Mouse (Mus musculus) midbrain, postnatal 0 days (tissue): ENCODE data around the gene Cdk6. TPM values are rescaled to one million over a fixed set of nuclear protein-coding genes. Genes with fewer than 3 reads are reported as not detected.

Experiments used
- ATAC-seq: fragments of 200-750 bp; cut with Nextera tagmentation; 2 replicates; pipeline ENCODE4 v1.8.0; 2017; ENCODE audit warnings: moderate number of reproducible peaks, mild to moderate bottlenecking, moderate TSS enrichment, moderate library complexity; ENCODE audit not compliant: low FRiP score
- DNase-seq: peaks from one replicate; pipeline ENCODE4 v3.0.0-alpha.2; 2015; ENCODE audit warnings: low spot score
- H3K27ac ChIP-seq: fragments of 300-500 bp; sonication (generic); 2 replicates; pipeline ENCODE4 v1.5.1; 2014; ENCODE audit warnings: low read depth, mild to moderate bottlenecking, low read length, mixed read lengths
- H3K27me3 ChIP-seq: fragments of 300-500 bp; sonication (generic); 2 replicates; pipeline ENCODE4 v1.6.1; 2014; ENCODE audit warnings: low read length, control low read depth, mixed read lengths; ENCODE audit not compliant: insufficient read depth
- H3K36me3 ChIP-seq: fragments of 300-500 bp; sonication (generic); 2 replicates; pipeline ENCODE4 v1.6.1; 2014; ENCODE audit warnings: low read length, control low read depth, mixed read lengths; ENCODE audit not compliant: insufficient read depth
- H3K4me1 ChIP-seq: fragments of 300-500 bp; sonication (generic); 2 replicates; pipeline ENCODE4 v1.6.1; 2014; ENCODE audit warnings: mild to moderate bottlenecking, control low read depth, antibody characterized with exemption, low read length, mixed read lengths; ENCODE audit not compliant: insufficient read depth
- H3K4me2 ChIP-seq: fragments of 300-500 bp; sonication (generic); 2 replicates; pipeline ENCODE4 v1.6.1; 2014; ENCODE audit warnings: low read depth, mild to moderate bottlenecking, low read length, mixed read lengths; ENCODE audit not compliant: poor library complexity, severe bottlenecking
- H3K4me3 ChIP-seq: fragments of 300-500 bp; sonication (generic); 2 replicates; pipeline ENCODE4 v1.5.1; 2014; ENCODE audit warnings: low read depth, mild to moderate bottlenecking, low read length, moderate library complexity
- H3K9ac ChIP-seq: fragments of 300-500 bp; sonication (generic); replicated peaks from 2 replicates; pipeline ENCODE4 v1.6.1; 2014; ENCODE audit warnings: mild to moderate bottlenecking, low read length, moderate library complexity, mixed read lengths; ENCODE audit not compliant: poor library complexity, severe bottlenecking
- H3K9me3 ChIP-seq: fragments of 300-500 bp; sonication (generic); 2 replicates; pipeline ENCODE4 v1.6.1; 2016; ENCODE audit warnings: low read length, control low read depth
- CTCF ChIP-seq: IDR thresholded peaks from 2 replicates; pipeline ENCODE4 v1.5.1; 2016; ENCODE audit warnings: antibody characterized with exemption, mild to moderate bottlenecking
- WGBS: fragments of 180-500 bp; shearing (Covaris S2); extraction: QIAGEN DNeasy Blood & Tissue Kit; methylation state at CpG from one replicate; pipeline ENCODE4 v1.1.7; 2014; 5-methylcytosine and 5-hydroxymethylcytosine counted together
- polyA plus RNA-seq: library from polyadenylated mRNA; unstranded; fragments of >200 nt; fragmentation: Nextera tagmentation; extraction: Ambion mirVana; gene quantifications from 2 replicates; pipeline ENCODE4 v1.2.1, GENCODE M21; 2015
- total RNA-seq: library from RNA; depleted of rRNA; stranded (reverse); fragments of >200 nt; gene quantifications from 2 replicates; pipeline ENCODE4 v1.2.3, GENCODE M21; 2014; rRNA removed

Gene Cdk6
- total RNA-seq (7.1 and 22.0 TPM in 2 replicates), polyA plus RNA-seq (4.0 and 5.5 TPM in 2 replicates)

DNA sequence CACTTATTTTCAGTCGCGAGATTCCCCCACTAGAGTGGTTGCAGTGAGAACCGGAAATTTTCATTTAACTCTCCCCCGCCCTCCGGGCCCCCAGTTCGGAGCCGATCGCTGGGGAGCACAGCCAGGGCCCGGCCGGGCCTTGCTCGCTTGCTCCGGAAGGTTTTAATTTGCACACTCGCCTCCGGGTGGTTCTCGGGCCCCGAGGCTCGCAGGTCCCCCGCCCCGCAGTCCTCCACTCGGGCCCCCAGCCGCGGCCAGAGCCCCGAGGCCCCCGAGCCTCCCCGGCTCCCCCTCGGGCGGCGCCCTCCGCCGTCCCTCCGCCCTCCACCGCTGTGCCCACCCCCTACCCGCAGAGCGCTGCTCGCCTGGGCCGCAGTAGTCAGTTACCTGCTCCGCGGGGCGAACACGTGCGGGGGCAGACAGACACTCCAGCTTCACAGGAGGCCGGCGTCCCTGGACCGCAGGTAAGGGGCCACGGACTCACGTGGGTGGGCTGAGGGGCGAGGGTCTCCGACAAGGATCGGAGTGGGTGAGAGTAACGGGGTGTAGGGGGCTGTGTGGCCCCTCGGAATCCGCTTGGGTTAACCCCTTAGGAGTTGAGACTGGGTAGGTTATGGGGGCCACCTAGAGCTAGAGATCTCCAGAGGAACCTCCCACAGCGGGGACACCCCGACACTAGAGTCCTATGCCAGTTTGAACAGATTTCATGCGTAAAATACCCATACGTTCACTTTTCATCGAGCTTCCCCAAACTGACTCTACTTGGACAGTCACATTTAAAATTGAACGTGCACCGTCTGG lies at the start of gene Cdk6:
Gene Cdk6, plus strand, starts transcription at position 375 of the 801 bp plus-strand sequence.
- no peaks in the 10 kb centered on the region for H3K9me3 ChIP-seq
- H3K4me2 ChIP-seq, result peak within 1 kb of the TSS; percentile 93
- H3K27me3 ChIP-seq, result peaks cover 9% of the 10 kb centered on the region; the same call in 1 of the 2 replicates
- under 1% methylated on average over 57 of the region's 59 CpGs for WGBS
- TF ChIP-seq CTCF, result no peak
- H3K4me3 ChIP-seq, result peak within 1 kb of the TSS; percentile 49
- H3K27ac ChIP-seq, result no peak within 1 kb of the TSS
- peak within 1 kb of the TSS; percentile 25; the same call in 1 of the 2 replicates for H3K9ac ChIP-seq
- peak; percentile 27 for DNase-seq
- H3K36me3 ChIP-seq, result no peaks in the 10 kb centered on the region
- no peaks in the 10 kb centered on the region for H3K4me1 ChIP-seq
- peak; percentile 21 for ATAC-seq

DNA sequence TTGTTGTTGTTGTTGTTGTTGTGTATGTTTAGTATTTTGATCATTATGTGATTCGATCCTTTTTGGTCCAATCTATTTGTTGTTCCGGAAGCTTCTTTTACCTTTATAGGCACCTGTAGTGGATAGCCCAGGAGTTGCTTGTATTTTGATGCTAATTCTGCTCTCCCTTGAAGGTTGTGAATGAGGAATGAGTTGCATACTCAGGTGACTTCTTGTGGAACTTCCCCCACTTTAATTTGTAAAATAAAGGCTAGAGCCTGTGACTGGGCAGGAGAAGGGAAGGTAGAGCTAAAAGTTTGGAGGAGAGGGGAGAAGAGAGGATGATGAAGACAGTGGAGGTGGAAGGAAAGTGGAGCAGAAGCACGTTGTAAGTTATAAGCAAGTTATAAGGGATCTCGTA lies 47.6 kb upstream of the Cdk6 start:
- no peak for TF ChIP-seq CTCF
- Histone ChIP-seq H3K9me3 (no peaks in the 10 kb centered on the region), H3K36me3 (no peaks in the 10 kb centered on the region), H3K9ac (no peak overlapping the region), H3K27me3 (no peaks in the 10 kb centered on the region), H3K4me2 (no peak overlapping the region), H3K4me1 (no peaks in the 10 kb centered on the region), H3K4me3 (no peak overlapping the region), H3K27ac (no peak overlapping the region)
- WGBS, result 90% methylated on average over 4 of the region's 4 CpGs
- no peak for DNase-seq
- ATAC-seq, result no peak

DNA sequence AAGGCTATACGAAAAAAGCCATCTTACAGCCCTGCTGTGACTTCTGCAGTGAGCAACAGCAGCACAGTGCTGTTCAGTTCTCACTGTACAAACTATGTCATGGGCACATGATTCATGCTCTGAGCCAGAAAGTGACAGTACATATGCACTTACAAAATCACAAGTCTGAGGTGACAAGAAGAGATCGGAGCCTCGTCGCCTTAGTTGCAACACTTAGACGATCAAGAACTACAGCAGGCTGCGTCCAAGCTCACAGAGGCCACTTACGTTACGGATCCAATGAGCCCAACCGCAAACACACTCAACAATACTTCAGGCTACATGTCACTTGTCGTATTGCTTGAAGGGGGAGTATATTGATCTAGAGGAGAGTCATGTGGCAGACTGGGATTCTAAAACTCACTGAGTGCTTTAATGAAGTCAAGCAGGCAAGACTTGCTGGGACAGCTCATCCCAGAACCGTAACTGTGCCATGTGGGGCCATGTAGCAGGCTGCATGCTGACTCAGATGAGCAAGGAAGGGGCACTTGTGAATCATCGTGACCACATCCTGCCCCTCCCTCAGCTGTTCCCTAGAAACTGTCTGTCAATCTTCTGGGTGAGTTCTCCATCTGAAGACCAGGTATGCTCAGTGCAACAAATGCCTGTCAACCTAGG lies 40.4 kb upstream of the Cdk6 start:
- H3K27ac ChIP-seq, result no peak overlapping the region
- DNase-seq, result no peak
- no peak overlapping the region for H3K9ac ChIP-seq
- ATAC-seq, result no peak
- no peak for TF ChIP-seq CTCF
- WGBS, result 83% methylated on average over 12 of the region's 12 CpGs
- H3K4me3 ChIP-seq, result no peak overlapping the region
- no peak overlapping the region for H3K4me2 ChIP-seq
- H3K36me3 ChIP-seq, result no peaks in the 10 kb centered on the region
- no peaks in the 10 kb centered on the region for H3K4me1 ChIP-seq
- no peaks in the 10 kb centered on the region for H3K27me3 ChIP-seq
- H3K9me3 ChIP-seq, result no peaks in the 10 kb centered on the region

DNA sequence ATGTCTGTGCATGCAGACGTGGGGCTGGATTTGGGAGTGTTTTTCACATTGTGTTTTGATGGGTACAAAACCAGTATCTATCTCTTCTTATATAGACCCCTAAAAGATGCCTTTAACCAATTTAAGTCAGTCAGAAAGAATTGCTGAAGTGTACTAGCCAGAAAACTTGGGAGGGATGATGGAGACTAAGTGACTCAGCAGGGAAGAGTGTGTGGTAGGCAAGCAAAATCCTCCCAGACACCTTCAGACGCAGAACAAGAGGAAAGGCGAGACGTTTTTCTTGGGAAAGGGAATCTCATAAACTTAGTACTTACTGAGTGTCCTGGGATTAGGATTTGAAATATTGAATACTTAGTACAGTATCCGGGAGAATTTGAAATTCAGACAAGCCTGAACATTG lies 39.8 kb upstream of the Cdk6 start:
- WGBS, result 65% methylated on average over 5 of the region's 5 CpGs
- Histone ChIP-seq H3K4me1 (no peaks in the 10 kb centered on the region), H3K4me3 (no peak overlapping the region), H3K27ac (no peak overlapping the region), H3K4me2 (no peak overlapping the region), H3K9ac (no peak overlapping the region), H3K27me3 (no peaks in the 10 kb centered on the region), H3K36me3 (no peaks in the 10 kb centered on the region), H3K9me3 (no peaks in the 10 kb centered on the region)
- ATAC-seq, result no peak
- DNase-seq, result no peak
- no peak for TF ChIP-seq CTCF

DNA sequence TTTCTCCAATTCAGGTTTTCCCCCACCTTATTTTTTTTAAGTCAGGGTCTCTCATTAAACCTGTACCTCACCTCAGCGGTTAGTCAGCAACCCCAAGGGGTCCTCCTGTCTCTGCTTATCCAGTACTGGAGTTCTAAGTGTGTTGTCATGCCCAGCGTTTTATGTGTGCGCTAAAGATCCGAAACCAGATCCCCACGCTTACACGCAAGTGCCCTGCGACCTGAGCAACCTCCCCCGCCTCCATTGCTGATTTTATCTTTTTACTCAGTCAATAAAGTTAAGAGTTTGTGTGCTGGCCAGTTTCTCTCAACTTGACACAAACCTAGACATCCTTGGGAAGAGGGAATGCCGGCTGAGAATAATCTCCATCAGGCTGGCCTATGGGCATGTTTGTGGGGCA lies 37.4 kb upstream of the Cdk6 start:
- Histone ChIP-seq H3K9ac (no peak overlapping the region), H3K27ac (no peak overlapping the region), H3K4me3 (no peak overlapping the region), H3K4me1 (no peaks in the 10 kb centered on the region), H3K4me2 (no peak overlapping the region), H3K36me3 (no peaks in the 10 kb centered on the region), H3K9me3 (no peaks in the 10 kb centered on the region), H3K27me3 (no peaks in the 10 kb centered on the region)
- WGBS, result 94% methylated on average over 9 of the region's 9 CpGs
- DNase-seq (no peak), ATAC-seq (no peak)
- no peak for TF ChIP-seq CTCF

DNA sequence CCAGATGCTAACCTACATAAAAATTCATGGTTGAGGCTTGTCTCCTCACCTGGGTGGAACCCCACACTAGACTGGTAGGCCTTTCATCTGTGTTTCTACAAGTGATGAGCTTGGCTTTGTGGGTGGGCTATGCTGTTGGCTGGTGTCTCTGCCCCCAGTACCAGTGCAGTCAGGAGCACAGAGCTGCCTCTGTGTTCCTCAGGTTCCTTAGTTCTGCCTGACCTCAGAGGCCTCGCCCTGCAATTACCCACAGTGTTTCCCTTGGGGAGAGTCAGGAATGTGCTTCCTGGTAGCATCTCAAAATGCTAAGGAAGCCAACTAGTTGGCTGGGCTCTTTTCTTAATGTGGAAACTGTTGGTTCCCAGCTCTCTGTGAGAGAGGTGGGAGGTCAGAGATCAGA lies 35.1 kb upstream of the Cdk6 start:
- 74% methylated on average over 1 of the region's 1 CpGs for WGBS
- no peaks in the 10 kb centered on the region for H3K27me3 ChIP-seq
- no peak overlapping the region for H3K9ac ChIP-seq
- TF ChIP-seq CTCF, result no peak
- no peak overlapping the region for H3K4me2 ChIP-seq
- H3K4me3 ChIP-seq, result no peak overlapping the region
- ATAC-seq (no peak), DNase-seq (no peak)
- no peak overlapping the region for H3K27ac ChIP-seq
- no peaks in the 10 kb centered on the region for H3K9me3 ChIP-seq
- no peaks in the 10 kb centered on the region for H3K4me1 ChIP-seq
- H3K36me3 ChIP-seq, result no peaks in the 10 kb centered on the region
